Mouse (Mus musculus) adrenal gland, postnatal 36 days (tissue): ENCODE data around the gene Olfr1291-ps1. TPM values are rescaled to one million over a fixed set of nuclear protein-coding genes. Genes with fewer than 3 reads are reported as not detected.

Experiments used
- DNase-seq, 2 experiments: peaks; one replicate each; pipeline ENCODE4 v3.0.0; 2021; ENCODE audit warnings: mixed read lengths in 1 of 2
- long read RNA-seq, 2 experiments: library from polyadenylated mRNA; stranded (forward); transcript quantifications; one replicate each; pipeline ENCODE4 v2.0.0; 2021; ENCODE audit warnings: borderline sequencing depth in 2 of 2
- total RNA-seq, 2 experiments: library from RNA; stranded (reverse); gene quantifications; 2 replicates each; pipeline ENCODE4 v1.2.3; 2021

Olfr1291-ps1 gene
- not detected for total RNA-seq
- long read RNA-seq, experiment 1 = 0 reads
- long read RNA-seq, experiment 2 = 0 reads

GRCm38 (mm10) chr2:111496880-111497279, at the start of gene Olfr1291-ps1:
Gene Olfr1291-ps1, plus strand, starts transcription at chr2:111497180.
- DNase-seq = no peak

GRCm38 (mm10) chr2:111448842-111449241, 48.1 kb upstream of the Olfr1291-ps1 start, which contains the start of gene Olfr1287:
Gene Olfr1287, plus strand, starts transcription at chr2:111449142.
- no peak for DNase-seq

- DNase-seq = no peak
These were observed 23.2 kb upstream of the Olfr1291-ps1 start, which contains the start of gene Olfr1288 for GRCm38 (mm10) chr2:111473801-111474200. Gene Olfr1288, plus strand, starts transcription at chr2:111474101.

GRCm38 (mm10) chr2:111480519-111480918, 16.5 kb upstream of the Olfr1291-ps1 start, which contains the start of gene Olfr1289:
Gene Olfr1289, plus strand, starts transcription at chr2:111480819.
- no peak for DNase-seq

- no peak for DNase-seq
These were observed 3.3 kb upstream of the Olfr1291-ps1 start, which contains the start of gene Olfr1290 for GRCm38 (mm10) chr2:111493729-111494128. Gene Olfr1290, minus strand, starts transcription at chr2:111493829.

- DNase-seq = no peak
These were observed 20.5 kb downstream of the Olfr1291-ps1 start for GRCm38 (mm10) chr2:111517451-111517850.

- DNase-seq = no peak
These were observed 27.9 kb downstream of the Olfr1291-ps1 start, which contains the start of gene Olfr1293-ps for GRCm38 (mm10) chr2:111524903-111525302. Gene Olfr1293-ps, plus strand, starts transcription at chr2:111525203.

- no peak for DNase-seq
These were observed 43.2 kb downstream of the Olfr1291-ps1 start, which contains the start of gene Olfr1294 for GRCm38 (mm10) chr2:111540191-111540590. Gene Olfr1294, minus strand, starts transcription at chr2:111540291.

Other genes with a start within 250 kb of the Olfr1291-ps1 start
- not detected for gene Olfr1276, start 242.7 kb upstream of the Olfr1291-ps1 start, total RNA-seq
- not detected for gene Olfr1277, start 223.1 kb upstream of the Olfr1291-ps1 start, total RNA-seq
- gene Olfr1278, start 207.0 kb upstream of the Olfr1291-ps1 start, total RNA-seq = not detected
- not detected for gene Olfr1279, start 196.5 kb upstream of the Olfr1291-ps1 start, total RNA-seq
- not detected for gene Olfr1280, start 183.2 kb upstream of the Olfr1291-ps1 start, total RNA-seq
- not detected for gene Olfr1281, start 170.7 kb upstream of the Olfr1291-ps1 start, total RNA-seq
- not detected for gene Olfr1282, start 161.1 kb upstream of the Olfr1291-ps1 start, total RNA-seq
- not detected for gene Olfr1283, start 130.4 kb upstream of the Olfr1291-ps1 start, total RNA-seq
- gene Olfr1284, start 121.7 kb upstream of the Olfr1291-ps1 start, total RNA-seq = not detected
- gene Olfr1286, start 74.1 kb upstream of the Olfr1291-ps1 start, total RNA-seq = not detected
- not detected for gene Olfr1287, start 48.0 kb upstream of the Olfr1291-ps1 start, total RNA-seq
- not detected for gene Olfr1288, start 23.1 kb upstream of the Olfr1291-ps1 start, total RNA-seq
- not detected for gene Olfr1289, start 16.4 kb upstream of the Olfr1291-ps1 start, total RNA-seq
- gene Olfr1290, start 3.4 kb upstream of the Olfr1291-ps1 start, total RNA-seq = not detected
- gene Olfr1293-ps, start 28.0 kb downstream of the Olfr1291-ps1 start, total RNA-seq = not detected
- not detected for gene Olfr1294, start 43.1 kb downstream of the Olfr1291-ps1 start, total RNA-seq
- not detected for gene Olfr1295, start 72.5 kb downstream of the Olfr1291-ps1 start, total RNA-seq
- not detected for gene Olfr1297, start 129.3 kb downstream of the Olfr1291-ps1 start, total RNA-seq
- not detected for gene Olfr1298, start 152.0 kb downstream of the Olfr1291-ps1 start, total RNA-seq
- not detected for gene Olfr1299, start 164.2 kb downstream of the Olfr1291-ps1 start, total RNA-seq